Mouse (Mus musculus) brain, embryonic 14.5 days (tissue): ENCODE measurements around the gene Lrrc36.

Experiments
- CTCF ChIP-seq: fragments of 200-500 bp; IDR thresholded peaks from 2 replicates; pipeline ENCODE4 v1.5.1; 2012; ENCODE audit warnings: inconsistent platforms, mild to moderate bottlenecking, moderate library complexity, borderline replicate concordance; ENCODE audit not compliant: insufficient read depth, insufficient read length; ENCODE audit errors: extremely low read depth
- POLR2A ChIP-seq: fragments of 200-500 bp; IDR thresholded peaks from 2 replicates; pipeline ENCODE4 v1.6.1; 2012; ENCODE audit warnings: mild to moderate bottlenecking, inconsistent platforms, borderline replicate concordance; ENCODE audit not compliant: poor library complexity, insufficient read depth, insufficient read length, severe bottlenecking; ENCODE audit errors: extremely low read depth

GRCm38 (mm10) chr8:105472983-105473382 is 59.6 kb downstream of the Lrrc36 start:
- TF ChIP-seq CTCF (no peak), POLR2A (no peak)
